19 mouse cellular contexts compared by ENCODE assay signal in the genomic region with DNA sequence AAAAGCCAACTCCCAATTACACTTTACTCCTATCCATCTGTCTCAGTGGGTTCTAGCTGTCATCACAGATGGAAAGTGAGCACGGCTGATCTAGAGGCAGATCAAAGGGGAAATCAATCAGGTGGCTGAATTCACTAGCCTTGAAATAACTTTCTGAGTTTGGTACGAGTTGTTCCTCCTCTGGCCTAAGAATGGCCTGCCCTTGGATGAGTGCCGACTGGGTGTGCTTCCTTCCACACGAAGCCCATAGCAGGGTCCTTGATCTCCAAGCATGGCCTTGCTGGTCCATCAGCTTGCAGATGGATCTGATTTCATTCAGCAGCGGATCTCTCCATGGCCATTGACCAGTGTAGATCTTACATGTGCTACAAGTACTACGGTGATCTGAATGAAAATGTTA. TPM values are rescaled to one million over a fixed set of nuclear protein-coding genes. Genes with fewer than 3 reads are reported as not detected.
DNase-seq lines count a peak whose midpoint lies in the region; TF ChIP-seq lines count a peak whose summit lies in the region.
"Had no signal": no experiment of that assay in that cellular context is flagged by ENCODE, and none has a peak within 500 bp of the region (broad histone marks: within the 10 kb centered on the region; RNA-seq: fewer than 3 reads in every experiment).

No protein-coding gene starts in this region.

- H3K4me1 ChIP-seq in olfactory bulb, adult 2 months (ENCODE audit: control insufficient read depth, insufficient read depth, low read length): peaks cover 12% of the 10 kb centered on the region
- H3K4me1 ChIP-seq: heart, embryonic 10.5 days; hindbrain, embryonic 13.5 days had no signal

- 87% methylated on average over 6 of the region's 6 CpGs for WGBS in olfactory bulb, adult 2 months

- no peak overlapping the region for H3K4me3 ChIP-seq in olfactory bulb, adult 2 months (ENCODE audit: insufficient read depth, low read depth, low read length)
- H3K4me3 ChIP-seq: embryonic facial prominence, embryonic 10.5 days; forebrain, embryonic 13.5 days; heart, embryonic 10.5 days; hindbrain, embryonic 13.5 days had no signal

- peak; percentile 81 for DNase-seq in heart, adult 11 months
- no peak for DNase-seq in heart, postnatal 36 days
- peak; percentile 38 to 40 for DNase-seq in adrenal gland, adult 18-20 months (ENCODE audit: low spot score in 2 of 2)
- DNase-seq in adrenal gland, postnatal 10 days: peak; percentile 68
- no peak for DNase-seq in embryo, embryonic 10 days (ENCODE audit: low spot score)
- DNase-seq in natural killer cell, adult 2 months (ENCODE audit: low spot score in 2 of 2): no peak
- DNase-seq in spleen, postnatal 14 days (ENCODE audit: low spot score in 2 of 2): no peak
- DNase-seq: cerebellum, adult 11-12 months; cerebellum, adult 9-11 months; gastrocnemius, postnatal 36 days; heart, adult 18-20 months; heart, postnatal 10 days; kidney, adult 11 months had no signal

- H3K27ac ChIP-seq in olfactory bulb, adult 2 months (ENCODE audit: insufficient read depth, low read depth, low read length): peak overlapping the region; percentile 40; the same call in 1 of the 2 replicates
- H3K27ac ChIP-seq: embryonic facial prominence, embryonic 10.5 days; forebrain, embryonic 13.5 days; heart, embryonic 10.5 days; hindbrain, embryonic 13.5 days; hindbrain, postnatal 0 days had no signal

- TF ChIP-seq POLR2A in olfactory bulb, adult 2 months (IDR thresholded peaks at IDR 0.05; ENCODE audit: insufficient read depth, low read depth, low read length): no peak

- intact Hi-C loops in heart, postnatal 36 days (cut with DNase I): no loop called here

- TF ChIP-seq CTCF in olfactory bulb, adult 2 months (IDR thresholded peaks at IDR 0.05; ENCODE audit: insufficient read depth, low read depth, low read length): no peak

RNA-seq across cellular contexts. Expression of a gene that starts 47.3 kb away (rescaled TPM):
- total RNA-seq in heart, postnatal 36 days (2021): 1 to 10 TPM; 5.7 to 6.3 TPM
- total RNA-seq in adrenal gland, adult 18-20 months (2021): 1 to 10 TPM; 6.9 to 9.9 TPM
- total RNA-seq in adrenal gland, postnatal 10 days (2021): 1 to 10 TPM; 7.4 to 9.7 TPM
- polyA plus RNA-seq in olfactory bulb, adult 2 months (2012; ENCODE audit: insufficient read depth, insufficient read length, low replicate concordance, missing spikeins): 55.7 TPM in 1 of 2 replicates, not detected in the other

Comparison
In these comparisons a context has a peak if more than half of its experiments do, and no peak if none do; other contexts are left out.
1. DNase-seq: peak in heart, adult 11 months (single experiment), adrenal gland, adult 18-20 months (2 of 2) and adrenal gland, postnatal 10 days (single experiment); none in heart, postnatal 36 days (0 of 2), embryo, embryonic 10 days (single experiment), natural killer cell, adult 2 months (0 of 2) and spleen, postnatal 14 days (0 of 2).